9 mouse cellular contexts compared by ENCODE assay signal in genomic region chr15:97311211-97311610, GRCm38 (mm10).
"Had no signal": no experiment of that assay in that cellular context is flagged by ENCODE, and none has a peak within 500 bp of the region (broad histone marks: within the 10 kb centered on the region; RNA-seq: fewer than 3 reads in every experiment).

No protein-coding gene starts in this region.

- H3K27ac ChIP-seq: layer of hippocampus, adult 2 months; limb, embryonic 13.5 days; liver, embryonic 14.5 days had no signal

- H3K36me3 ChIP-seq: limb, embryonic 13.5 days had no signal

- H3K27me3 ChIP-seq: limb, embryonic 13.5 days had no signal

- H3K4me2 ChIP-seq: limb, embryonic 13.5 days had no signal

- H3K4me3 ChIP-seq: layer of hippocampus, adult 2 months; limb, embryonic 13.5 days had no signal

- H3K9ac ChIP-seq: limb, embryonic 13.5 days; liver, embryonic 14.5 days had no signal

- DNase-seq: kidney, adult 18-20 months; kidney, postnatal 10 days; kidney, postnatal 4 days; left cerebral cortex, postnatal 4 days; midbrain, embryonic 14.5 days; right cerebral cortex, postnatal 14 days had no signal

- H3K9me3 ChIP-seq: limb, embryonic 13.5 days had no signal
